Mouse (Mus musculus) adrenal gland, postnatal 14 days (tissue): ENCODE measurements around the gene Sorbs1. TPM values are rescaled to one million over a fixed set of nuclear protein-coding genes. Genes with fewer than 3 reads are reported as not detected.

Experiments used
- DNase-seq: peaks from one replicate; pipeline ENCODE4 v3.0.0; 2021; ENCODE audit warnings: mixed read lengths
- total RNA-seq: library from RNA; stranded (reverse); gene quantifications from 2 replicates; pipeline ENCODE4 v1.2.3, GENCODE M21; 2021

Sorbs1 gene
- total RNA-seq, 1 experiment from 2014 or later = 159 TPM

- DNase-seq = peak; percentile 47
Observed at GRCm38 (mm10) chr19:40512500-40513421, 818 bp downstream of the Sorbs1 start.

DNA sequence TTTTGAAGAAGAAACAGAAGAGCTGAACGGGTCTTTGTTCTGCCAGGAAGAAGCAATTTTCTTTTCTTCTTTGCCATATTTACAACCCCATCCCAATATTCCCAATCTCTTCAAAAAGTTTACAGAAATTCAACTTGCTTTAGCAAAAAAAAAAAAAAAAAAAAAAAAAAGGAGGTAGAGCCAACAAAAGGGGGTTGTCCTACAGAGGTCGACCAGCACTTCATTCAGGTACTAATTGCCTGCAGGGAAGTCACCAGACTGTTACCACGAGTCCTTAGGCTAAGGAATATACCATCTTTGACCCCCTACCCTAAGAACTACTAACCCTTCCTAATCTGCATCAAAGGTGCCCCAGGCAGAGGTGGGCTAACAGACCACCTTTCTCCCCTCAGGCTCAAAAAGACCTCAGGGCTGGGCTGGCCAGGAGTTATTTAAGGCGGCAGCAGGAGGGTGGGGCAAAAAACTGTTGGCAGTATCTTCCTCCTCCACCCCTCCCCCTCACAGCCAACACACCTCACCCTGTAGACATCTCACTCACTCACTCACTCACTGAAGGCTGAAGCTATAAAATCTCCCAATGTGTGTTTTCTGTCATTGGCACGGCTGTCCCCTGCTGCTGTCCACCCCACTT, 1.8 kb downstream of the Sorbs1 start:
- no peak for DNase-seq

- no peak for DNase-seq
Observed at GRCm38 (mm10) chr19:40511100-40511439, 2.5 kb downstream of the Sorbs1 start.

DNA sequence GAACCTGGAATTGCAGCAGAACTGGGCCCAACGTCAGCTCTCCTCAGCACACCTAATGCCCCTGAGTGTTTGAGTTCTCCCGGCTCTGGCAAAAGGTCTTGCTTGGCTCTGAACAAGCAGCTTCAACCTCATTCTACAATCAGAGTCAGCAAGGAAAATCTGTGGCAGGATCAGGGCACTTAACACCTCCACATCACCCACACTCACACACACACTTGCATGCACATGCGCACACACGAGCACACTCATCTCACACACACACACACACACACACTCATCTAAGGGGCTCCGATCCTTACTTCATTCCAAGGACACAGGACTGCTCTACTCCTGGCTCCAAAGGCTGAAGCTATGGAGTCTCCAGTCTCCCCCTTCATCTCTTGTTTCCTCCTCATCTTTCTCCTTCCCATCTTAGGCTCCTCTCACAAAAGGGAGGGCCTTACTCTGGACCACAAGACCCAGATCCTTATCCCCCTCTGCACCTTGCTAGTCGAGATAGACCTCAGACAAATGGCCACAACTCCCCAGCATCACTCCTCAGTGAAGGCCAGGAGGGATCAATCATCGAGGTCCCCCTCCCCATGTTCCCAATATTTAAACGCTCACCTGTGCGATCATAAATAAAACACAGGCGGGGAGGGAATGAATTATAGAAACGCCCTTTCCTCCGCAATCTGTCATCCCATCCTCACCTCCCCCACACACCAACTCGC, 3.0 kb downstream of the Sorbs1 start:
- DNase-seq = no peak

- no peak for DNase-seq
Observed at GRCm38 (mm10) chr19:40509274-40509673, 4.3 kb downstream of the Sorbs1 start.

DNA sequence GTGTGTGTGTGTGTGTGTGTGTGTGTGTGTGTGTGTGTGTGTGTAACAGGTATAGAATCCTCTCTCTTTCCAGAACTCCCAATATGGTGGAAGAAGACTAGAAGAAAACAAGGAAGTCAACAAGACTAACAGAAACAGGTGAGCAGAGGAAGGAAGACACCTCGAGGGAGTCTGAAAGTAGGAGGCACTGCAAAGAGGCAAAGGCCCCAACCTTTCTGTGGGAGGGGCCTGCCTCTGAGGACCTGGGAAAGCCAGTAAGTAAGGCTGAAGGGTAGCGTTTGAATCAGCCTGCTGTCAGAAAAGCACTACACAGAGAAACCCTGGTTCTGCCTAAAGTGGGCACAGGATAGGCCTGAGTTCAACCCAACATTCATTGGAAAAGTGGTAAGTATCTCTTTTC, 4.7 kb downstream of the Sorbs1 start:
- no peak for DNase-seq

DNA sequence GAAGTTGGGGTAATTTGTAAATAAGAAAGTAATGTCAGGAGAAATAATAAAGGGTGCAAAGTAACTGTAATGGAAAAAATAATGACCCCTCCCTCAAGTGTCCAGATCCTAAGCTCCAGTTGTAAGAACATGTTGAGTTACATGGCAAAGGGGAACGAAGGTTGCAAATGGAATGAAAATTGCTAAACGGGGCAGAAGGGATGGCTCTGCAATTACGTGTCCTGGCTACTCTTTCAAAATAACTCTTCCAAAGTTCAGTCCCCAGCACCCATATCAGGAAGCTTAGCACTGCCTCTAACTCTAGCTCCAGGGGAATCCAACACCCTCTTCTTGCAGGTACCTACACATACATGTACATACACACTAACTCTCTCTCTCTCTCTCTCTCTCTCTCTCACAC, 6.6 kb downstream of the Sorbs1 start:
- DNase-seq = no peak

GRCm38 (mm10) chr19:40504336-40504735, 9.2 kb downstream of the Sorbs1 start:
- no peak for DNase-seq

DNA sequence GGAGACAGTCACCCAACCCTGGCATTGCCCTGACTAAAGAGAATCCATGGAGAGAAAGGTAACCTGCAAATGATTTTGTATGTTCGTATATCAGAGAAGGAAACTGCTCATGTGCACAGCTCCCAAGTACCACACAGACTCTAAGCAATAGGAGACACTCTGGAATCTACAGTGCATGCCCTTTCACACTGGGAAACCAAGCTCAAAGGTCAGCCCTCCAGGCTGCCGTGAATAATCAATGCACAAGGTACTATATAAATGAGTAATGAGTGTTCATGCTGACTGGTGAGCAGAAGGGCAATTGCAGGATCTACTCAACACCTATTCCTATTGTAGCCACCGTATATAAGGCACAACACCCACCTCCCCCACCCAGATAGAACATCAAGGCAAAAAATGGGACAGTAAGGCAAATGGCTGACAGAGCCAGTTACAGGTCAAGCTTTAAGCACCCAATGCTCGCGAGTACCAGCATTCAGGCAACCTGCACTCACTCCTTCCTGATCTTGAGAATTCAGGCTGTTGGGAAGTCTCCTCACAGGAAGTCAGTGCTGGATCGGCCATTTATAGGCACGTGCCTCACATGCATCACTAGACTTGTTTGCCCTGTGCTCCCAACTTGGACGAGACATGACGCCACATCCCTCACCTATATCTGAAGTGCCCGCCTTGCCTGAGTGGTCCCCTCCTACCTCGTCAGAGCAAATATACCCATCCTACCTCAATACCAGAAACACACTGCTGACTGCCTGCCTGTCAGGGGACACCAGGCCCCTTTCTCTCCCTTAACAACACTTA, 13.4 kb downstream of the Sorbs1 start:
- DNase-seq = no peak

DNA sequence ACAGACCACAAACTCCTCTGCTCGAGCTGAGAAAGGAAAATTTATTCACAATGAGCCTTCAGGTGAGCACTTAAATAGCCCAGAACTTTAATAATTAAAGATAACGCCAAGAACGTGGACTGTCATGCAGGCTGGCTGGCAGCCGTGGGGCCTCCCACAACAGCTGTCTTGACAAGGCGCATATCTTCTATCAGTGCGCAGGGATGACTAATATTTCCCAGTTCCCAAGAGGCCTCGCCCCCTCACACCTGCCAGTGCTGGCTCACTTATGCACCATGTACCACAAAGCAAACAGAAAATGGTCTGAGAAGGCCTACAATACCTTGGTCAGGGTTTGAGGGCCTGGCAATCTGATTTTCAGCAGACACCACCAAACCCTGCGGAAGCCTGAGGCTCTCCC, 14.4 kb downstream of the Sorbs1 start:
- no peak for DNase-seq

- DNase-seq = no peak
Observed at GRCm38 (mm10) chr19:40498162-40498725, 15.3 kb downstream of the Sorbs1 start.

GRCm38 (mm10) chr19:40496509-40497267, 16.9 kb downstream of the Sorbs1 start:
- DNase-seq = peak; percentile 44

- no peak for DNase-seq
Observed at GRCm38 (mm10) chr19:40496071-40496470, 17.5 kb downstream of the Sorbs1 start.

DNA sequence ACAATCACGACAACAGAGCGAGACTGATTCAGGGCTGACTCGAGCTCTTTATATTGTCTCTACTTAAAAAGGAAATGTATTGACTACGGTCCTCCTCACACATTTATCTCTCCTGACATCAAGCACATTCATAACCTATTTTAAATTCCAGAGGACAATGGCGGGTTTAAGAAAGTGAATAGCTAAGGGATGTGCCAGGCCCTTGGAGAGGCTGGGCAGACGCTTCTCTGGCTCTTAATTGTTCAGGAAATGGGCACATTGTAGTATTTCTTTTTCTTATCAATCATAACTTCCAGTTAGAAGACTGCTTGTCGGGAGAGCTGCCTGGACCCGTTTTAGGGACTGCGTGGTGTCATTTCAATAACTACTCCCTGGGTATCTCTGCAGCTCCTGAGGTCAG, 20.7 kb downstream of the Sorbs1 start:
- DNase-seq = no peak

GRCm38 (mm10) chr19:40491442-40491841, 22.1 kb downstream of the Sorbs1 start:
- DNase-seq = no peak

- peak; percentile 58 for DNase-seq
Observed at GRCm38 (mm10) chr19:40490765-40491164, 22.8 kb downstream of the Sorbs1 start.

- DNase-seq = no peak
Observed at GRCm38 (mm10) chr19:40489633-40490032, 23.9 kb downstream of the Sorbs1 start.

DNA sequence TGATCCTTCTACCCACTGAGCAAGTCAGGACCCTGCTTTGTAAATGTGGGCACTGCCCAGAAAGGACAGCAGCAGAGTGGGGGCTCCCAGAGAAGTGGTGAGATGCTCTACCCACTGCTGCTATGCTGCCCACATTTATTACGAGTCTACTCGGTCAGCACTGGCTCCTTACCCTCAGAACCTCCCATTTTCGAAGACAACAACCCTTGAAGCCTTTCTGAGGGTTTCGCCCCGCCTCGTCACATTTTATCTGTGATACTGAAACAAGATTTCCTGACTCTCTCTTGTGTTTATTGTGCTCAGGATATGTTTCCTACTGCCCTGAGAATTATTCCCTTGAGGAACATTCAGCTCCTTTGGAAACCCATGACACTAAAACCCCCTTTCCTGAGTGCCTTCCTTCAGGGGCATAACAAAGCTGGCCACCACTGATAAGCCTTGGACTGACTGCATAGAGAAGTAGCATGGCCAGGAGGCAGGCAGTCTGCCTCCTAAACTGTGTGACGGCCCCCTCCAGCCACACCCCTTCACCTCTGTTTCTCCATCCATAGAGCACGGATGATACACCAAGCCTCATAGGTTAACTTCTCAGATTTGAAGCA, 24.6 kb downstream of the Sorbs1 start:
- no peak for DNase-seq

DNA sequence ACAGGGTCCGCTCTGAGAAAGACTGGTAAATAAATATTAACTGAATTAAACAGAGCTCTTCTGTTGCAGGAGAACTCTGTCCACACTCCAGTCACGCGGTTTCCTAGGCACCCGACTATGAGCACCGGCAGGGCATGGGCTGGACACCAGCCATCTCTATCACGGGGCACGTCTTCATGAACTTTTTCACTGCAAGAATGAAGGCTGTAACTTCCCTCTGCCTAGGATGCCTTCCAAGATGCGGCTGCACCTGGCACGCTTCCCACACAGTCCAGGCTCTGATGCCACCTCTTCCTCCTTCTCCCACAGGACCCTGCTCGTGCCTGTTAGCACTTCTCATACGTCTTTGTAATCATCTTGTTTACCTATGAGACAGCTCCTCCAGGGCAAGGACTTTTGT, 26.0 kb downstream of the Sorbs1 start:
- DNase-seq = peak; percentile 80

DNA sequence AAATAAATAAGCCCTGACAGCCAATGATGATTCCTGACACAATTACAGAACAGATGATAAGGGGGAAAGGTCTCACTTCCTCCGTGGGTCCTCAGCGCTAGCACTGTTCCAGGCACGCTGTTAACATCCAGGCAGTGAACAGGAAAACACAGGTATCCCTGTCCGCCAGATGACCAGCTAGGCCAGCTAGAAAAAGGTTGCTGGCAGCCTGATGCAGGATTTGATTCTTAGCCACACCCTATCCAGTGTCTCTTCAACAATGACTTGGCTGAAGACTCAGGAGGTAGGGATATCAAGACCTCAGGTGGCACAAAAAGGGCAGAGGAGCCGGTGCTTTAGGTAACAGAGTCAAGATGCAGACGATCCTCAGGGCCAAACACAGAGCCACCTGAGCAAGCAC, 32.5 kb downstream of the Sorbs1 start:
- no peak for DNase-seq

DNA sequence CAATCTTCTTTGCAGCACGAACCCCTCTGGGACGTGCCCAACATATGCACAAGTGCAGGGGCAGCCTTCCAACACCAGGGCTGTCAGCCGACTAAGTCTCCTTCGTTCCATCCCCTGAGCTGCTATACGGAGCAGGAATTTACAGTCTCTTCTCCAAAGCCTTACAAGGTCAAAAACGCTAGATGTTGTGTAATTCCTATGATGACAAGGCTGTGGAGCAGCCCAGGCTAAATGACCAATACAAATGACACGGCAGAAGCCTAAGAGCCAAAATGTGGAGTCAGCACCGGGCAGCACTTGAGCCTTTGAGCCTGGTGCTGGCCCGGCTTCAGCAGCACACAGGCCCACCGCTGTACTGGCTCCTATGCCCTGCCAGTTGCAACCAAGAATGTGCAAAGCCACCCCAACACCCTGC, 35.4 kb downstream of the Sorbs1 start:
- peak; percentile 72 for DNase-seq
